Mouse (Mus musculus) brown adipose tissue, adult 24 weeks (tissue): ENCODE data around the gene Mia. TPM values are rescaled to one million over a fixed set of nuclear protein-coding genes. Genes with fewer than 3 reads are reported as not detected.
A peak's percentile ranks its signal among the peaks of the same experiment; 100 is the strongest.

Experiments
- H3K27ac ChIP-seq: fragments of 200-500 bp; replicated peaks from 2 replicates; pipeline ENCODE4 v1.5.1; 2012; ENCODE audit warnings: low read depth, mild to moderate bottlenecking, low read length
- H3K4me1 ChIP-seq: fragments of 200-500 bp; 2 replicates; pipeline ENCODE4 v1.6.1; 2012; ENCODE audit warnings: low read length, mixed read lengths; ENCODE audit not compliant: control insufficient read depth, insufficient read depth, insufficient read length
- H3K4me3 ChIP-seq: fragments of 200-500 bp; 2 replicates; pipeline ENCODE4 v1.5.1; 2012; ENCODE audit warnings: low read depth, mild to moderate bottlenecking, low read length, moderate library complexity; ENCODE audit not compliant: insufficient read depth
- polyA plus RNA-seq: library from polyadenylated mRNA; stranded (reverse); fragments of >200 nt; gene quantifications from 2 replicates; pipeline ENCODE4 v1.2.4, GENCODE M21; 2012; ENCODE audit not compliant: missing spikeins, insufficient read depth, insufficient read length

Mia gene
- polyA plus RNA-seq, 1 experiment: not detected

DNA sequence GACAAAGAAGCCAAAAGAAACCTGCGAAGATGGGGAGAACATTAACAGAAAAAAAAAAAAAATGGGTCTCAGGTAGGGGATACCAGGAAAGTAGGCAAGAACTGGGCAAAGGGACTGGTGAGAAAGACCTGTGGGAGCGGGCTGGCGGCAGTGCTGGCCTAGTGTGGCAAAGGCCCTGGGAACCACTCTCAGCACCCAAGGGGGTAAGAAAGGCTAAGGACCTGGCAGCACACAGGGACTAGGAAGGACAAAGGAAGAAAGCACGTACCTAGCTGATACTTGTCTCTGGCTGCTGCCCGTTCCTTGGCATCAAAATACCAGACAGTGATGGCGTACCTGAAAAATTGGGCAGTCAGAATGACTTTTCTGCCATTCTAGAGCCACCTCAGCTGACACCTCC, 21.7 kb downstream of the Mia start:
- H3K4me1 ChIP-seq: peaks cover 27% of the 10 kb centered on the region
- H3K27ac ChIP-seq: no peak overlapping the region
- no peak overlapping the region for H3K4me3 ChIP-seq

DNA sequence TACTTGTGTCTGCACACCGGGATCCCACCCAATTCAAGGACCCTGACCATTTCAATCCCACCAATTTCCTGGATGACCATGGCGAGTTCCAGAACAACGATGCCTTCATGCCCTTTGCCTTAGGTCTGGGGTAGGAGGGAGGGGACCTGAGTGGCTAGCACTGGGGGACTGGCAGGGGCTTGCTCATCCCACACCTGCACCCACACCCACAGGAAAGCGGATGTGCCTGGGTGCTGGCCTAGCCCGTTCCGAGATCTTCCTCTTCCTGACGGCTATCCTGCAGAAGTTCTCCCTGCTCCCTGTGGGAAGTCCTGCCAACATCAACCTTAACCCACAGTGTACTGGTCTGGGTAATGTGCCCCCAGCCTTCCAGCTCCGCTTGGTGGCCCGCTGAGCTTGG, 22.8 kb downstream of the Mia start:
- peaks cover 21% of the 10 kb centered on the region for H3K4me1 ChIP-seq
- no peak overlapping the region for H3K4me3 ChIP-seq
- no peak overlapping the region for H3K27ac ChIP-seq

DNA sequence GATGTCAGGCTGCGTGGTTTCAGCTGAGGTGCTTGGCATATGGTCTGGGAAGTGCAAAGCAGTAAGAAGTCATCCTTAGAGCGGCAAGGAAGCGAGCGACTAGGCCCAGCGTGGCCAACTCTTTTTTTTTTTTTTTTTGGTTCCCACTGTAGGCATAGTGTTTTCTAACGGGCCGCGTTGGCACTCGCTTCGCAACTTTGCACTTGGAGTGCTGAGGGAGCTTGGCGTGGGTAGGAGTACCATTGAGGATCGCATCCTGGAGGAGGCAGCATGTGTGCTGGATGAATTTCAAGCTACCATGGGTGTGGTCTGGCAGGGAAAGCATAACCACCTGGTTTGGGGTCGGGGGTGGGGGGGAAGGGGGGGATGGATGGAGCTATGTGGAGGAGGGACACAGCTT, 25.0 kb downstream of the Mia start:
- peaks cover 11% of the 10 kb centered on the region for H3K4me1 ChIP-seq
- no peak overlapping the region for H3K4me3 ChIP-seq
- no peak overlapping the region for H3K27ac ChIP-seq

DNA sequence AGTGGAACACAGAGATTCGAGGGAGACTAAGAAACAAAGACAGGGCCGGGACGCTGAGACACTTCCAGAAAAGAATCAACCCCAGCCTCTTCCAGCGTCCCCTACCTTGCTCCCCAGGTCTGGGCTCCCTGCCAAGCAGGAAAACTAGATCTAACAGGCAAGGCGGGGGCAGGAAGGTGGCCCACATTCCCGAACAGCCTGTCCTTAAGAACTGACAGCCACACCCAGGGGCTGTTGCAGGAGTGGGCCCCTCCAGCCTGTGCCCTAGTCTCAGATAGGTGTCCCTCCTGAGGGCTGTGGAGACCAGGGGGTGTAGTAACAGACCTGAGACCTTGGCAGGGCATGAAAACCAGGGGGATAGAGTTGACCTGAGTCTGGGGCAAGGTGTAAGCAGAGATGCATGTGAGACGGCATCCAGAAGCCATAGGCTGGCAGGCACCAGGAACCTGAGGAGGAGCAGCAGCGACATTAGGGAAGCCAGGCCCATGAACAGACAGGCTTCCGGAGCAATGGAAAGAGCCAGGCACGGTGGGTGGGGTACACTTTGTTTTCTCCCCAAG, 27.7 kb downstream of the Mia start, which contains the start of gene Cyp2t4:
TSS of gene Cyp2t4 (plus strand) at position 510 of the 560 bp plus-strand sequence.
- Histone ChIP-seq H3K4me3 (no peak within 1 kb of the TSS), H3K27ac (peak within 1 kb of the TSS; percentile 63), H3K4me1 (no peaks in the 10 kb centered on the region)

DNA sequence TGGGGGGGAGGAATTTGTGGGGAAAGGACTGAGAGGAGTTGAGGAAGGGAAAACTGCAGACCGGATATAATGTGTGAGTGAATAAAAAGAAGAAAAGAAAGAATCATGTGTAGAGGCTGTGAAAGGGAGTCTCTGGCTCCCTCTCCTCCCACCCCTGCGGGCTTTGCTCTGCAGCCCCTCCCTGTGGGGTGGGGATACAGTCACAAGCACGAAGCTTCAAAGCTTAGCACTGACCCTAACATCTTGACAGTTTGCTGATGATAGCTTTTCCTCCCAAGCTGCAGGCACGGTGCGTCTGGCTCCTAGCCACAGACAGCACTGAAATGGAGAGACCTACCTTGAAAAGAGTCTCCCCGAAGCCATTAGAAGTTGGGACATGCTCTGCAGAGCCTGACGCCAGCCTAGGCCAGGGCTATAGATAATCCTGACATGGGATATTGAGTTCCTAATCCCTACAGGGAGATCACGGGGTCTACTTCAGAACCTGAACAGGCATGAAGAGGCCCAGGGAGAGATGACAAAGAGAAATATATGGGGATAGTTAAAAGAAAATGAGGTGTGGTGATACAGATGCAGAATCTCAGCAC, 44.5 kb downstream of the Mia start:
- Histone ChIP-seq H3K27ac (no peak overlapping the region), H3K4me1 (no peaks in the 10 kb centered on the region), H3K4me3 (no peak overlapping the region)

DNA sequence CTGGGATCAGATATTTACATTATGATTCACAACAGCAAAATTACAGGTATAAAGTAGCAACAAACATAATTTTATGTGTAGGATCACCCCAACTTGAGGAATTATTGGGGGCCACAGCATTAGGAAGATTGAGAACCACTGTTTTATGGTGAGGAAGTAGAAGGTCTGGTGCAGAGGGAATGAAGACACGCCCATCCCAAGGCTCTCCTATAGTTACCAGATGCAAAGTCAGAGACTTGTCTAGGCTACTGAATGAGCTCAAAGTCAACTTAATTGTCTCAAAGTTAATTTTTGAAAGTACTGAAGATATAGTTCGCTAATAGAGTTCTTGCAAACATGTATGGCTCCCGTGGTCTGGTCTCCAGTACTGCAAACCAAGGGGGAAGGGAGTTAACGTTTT, 47.2 kb downstream of the Mia start:
- no peak overlapping the region for H3K27ac ChIP-seq
- no peaks in the 10 kb centered on the region for H3K4me1 ChIP-seq
- no peak overlapping the region for H3K4me3 ChIP-seq

DNA sequence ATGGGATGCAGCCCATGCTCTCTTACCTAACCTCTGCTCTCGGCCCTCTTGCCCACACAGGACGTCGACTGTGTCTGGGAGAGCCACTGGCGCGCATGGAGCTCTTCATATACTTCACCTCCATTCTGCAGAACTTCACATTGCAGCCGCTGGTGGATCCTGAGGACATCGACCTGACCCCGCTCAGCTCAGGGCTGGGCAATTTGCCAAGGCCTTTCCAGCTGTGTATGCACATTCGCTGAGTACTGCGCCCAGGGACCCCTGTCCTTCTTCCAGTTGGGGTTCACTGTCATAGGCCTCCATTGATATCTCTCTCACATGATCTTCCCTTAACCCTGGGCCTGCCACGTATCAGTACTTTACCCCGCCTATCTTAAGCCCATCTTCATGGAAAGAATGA, 47.8 kb downstream of the Mia start:
- H3K4me3 ChIP-seq: no peak overlapping the region
- H3K27ac ChIP-seq: no peak overlapping the region
- no peaks in the 10 kb centered on the region for H3K4me1 ChIP-seq

DNA sequence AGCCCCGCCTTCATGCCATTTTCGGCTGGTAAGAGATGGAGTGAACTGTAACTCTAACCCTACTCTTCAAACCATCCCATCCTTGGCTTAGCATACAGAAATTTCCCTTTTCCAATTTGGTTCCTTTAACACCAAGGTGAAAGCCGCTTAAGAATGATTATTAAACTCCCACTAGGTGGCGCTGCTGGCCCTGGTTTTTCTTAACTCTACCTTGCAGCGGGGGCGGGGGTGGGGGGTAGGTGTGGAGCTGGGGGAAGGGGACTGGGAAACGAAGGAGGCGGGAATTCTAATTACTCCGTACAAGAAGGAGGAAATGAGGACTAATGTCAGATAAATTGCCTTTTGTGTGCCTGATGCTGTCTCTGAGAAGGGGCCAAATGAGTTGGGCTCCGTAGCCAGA, 48.4 kb downstream of the Mia start:
- no peak overlapping the region for H3K27ac ChIP-seq
- H3K4me1 ChIP-seq: no peaks in the 10 kb centered on the region
- H3K4me3 ChIP-seq: no peak overlapping the region

DNA sequence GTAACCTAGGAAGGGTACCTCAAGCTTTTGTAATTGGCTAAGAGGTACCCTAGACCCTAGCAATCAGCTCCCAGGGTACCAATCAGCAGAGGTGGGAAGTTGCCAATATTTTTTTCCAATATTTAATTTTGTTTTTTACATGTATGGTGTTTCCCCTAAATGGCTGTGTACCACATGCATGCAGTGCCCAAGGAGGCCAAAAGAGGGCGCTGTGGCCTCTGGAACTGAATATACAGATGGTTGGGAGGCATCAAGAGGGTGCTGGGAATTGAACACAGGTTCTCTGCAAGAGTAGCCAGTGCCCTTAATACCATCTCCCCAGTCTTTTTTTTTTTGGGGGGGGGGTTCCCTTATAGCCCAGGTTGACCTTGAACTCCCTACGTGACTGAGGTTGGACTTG, 49.6 kb downstream of the Mia start:
- Histone ChIP-seq H3K4me1 (no peaks in the 10 kb centered on the region), H3K27ac (no peak overlapping the region), H3K4me3 (no peak overlapping the region)

DNA sequence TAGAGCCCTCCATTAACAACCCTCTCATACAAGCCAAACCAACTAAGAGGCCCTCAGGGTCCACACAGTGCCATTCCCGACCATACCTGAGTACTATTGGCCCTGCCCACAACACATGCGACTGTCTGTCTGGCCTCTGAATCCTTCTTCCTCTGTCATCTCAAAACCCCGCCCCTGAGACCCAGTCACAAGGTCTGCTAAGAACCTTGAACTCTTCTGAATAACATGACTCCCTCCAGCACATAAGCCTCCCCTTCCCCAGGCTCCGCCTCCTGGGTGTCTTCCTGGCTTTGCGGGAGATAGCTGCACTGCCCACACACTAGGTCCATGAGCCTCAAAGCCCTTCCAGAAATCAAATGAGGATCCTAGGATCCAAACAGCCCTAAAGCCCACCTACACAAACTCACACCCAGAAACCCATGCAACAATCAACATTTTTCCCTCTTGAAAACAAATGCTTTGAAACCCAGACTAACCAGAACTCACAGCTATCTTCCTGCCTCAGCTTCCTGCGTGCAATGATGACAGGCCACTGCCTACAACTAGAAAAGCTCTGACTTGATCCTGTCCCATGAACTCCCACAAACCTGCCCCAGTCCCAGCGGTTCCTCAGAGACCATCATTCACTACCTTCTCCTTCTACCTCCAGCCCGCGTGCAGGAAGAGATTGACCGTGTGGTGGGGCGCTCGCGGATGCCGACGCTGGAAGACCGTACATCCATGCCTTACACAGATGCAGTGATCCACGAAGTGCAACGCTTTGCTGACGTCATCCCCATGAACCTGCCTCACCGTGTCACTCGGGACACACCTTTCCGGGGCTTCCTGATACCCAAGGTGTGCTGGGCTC, 50.2 kb downstream of the Mia start:
- Histone ChIP-seq H3K27ac (no peak overlapping the region), H3K4me3 (no peak overlapping the region), H3K4me1 (no peaks in the 10 kb centered on the region)

DNA sequence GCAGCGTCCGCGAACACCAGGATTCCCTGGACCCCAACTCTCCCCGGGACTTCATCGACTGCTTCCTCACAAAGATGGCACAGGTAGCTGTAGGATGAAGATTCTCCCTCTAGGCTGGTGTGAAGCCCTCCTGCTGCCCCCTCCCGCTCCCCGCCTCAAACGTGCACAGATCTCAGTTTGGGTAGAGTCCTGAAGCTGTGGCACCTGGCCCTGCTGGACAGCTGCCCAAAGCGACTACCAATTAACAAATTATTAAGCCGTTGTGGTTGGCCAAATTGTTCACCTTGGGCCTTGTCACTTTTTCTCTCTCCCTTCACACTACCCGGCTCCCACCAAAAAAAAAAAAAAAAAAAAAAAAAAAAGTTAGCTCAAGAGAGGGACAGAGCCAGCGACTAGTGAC, 51.1 kb downstream of the Mia start:
- H3K4me3 ChIP-seq: no peak overlapping the region
- no peak overlapping the region for H3K27ac ChIP-seq

More for the DNA sequence above, 51.1 kb downstream of the Mia start:
- H3K4me1 ChIP-seq: no peaks in the 10 kb centered on the region

Other genes with a start within 250 kb of the Mia start
- not detected in 2 replicates for gene Cyp2a22, start 241.8 kb downstream of the Mia start, polyA plus RNA-seq
- 1.0 TPM in 1 of 2 replicates, not detected in the other for gene Cyp2a12, start 152.1 kb downstream of the Mia start, polyA plus RNA-seq
- gene Cyp2f2, start 61.2 kb downstream of the Mia start, polyA plus RNA-seq: 5.0 and 8.5 TPM in 2 replicates
- gene Cyp2t4, start 27.4 kb downstream of the Mia start, polyA plus RNA-seq: not detected in 2 replicates
- gene Egln2, start 14.4 kb downstream of the Mia start, polyA plus RNA-seq: 22.6 and 23.9 TPM in 2 replicates
- gene Rab4b, start 2.3 kb downstream of the Mia start, polyA plus RNA-seq: 13.6 and 21.4 TPM in 2 replicates
- gene Gm21983, start 71 bp downstream of the Mia start, polyA plus RNA-seq: not detected in 2 replicates
- 5.6 and 8.2 TPM in 2 replicates for gene BC024978, start 14.6 kb upstream of the Mia start, polyA plus RNA-seq
- gene Snrpa, start 15.1 kb upstream of the Mia start, polyA plus RNA-seq: 31.5 and 50.7 TPM in 2 replicates
- 2.2 and 5.2 TPM in 2 replicates for gene Itpkc, start 47.5 kb upstream of the Mia start, polyA plus RNA-seq
- gene Coq8b, start 51.9 kb upstream of the Mia start, polyA plus RNA-seq: 13.3 and 19.1 TPM in 2 replicates
- 2.6 and 2.7 TPM in 2 replicates for gene Numbl, start 77.3 kb upstream of the Mia start, polyA plus RNA-seq
- gene Ltbp4, start 156.5 kb upstream of the Mia start, polyA plus RNA-seq: 22.8 and 25.9 TPM in 2 replicates
- gene Shkbp1, start 174.9 kb upstream of the Mia start, polyA plus RNA-seq: 11.6 TPM in 2 replicates
- gene Gm20479, start 176.3 kb upstream of the Mia start, polyA plus RNA-seq: 3.5 TPM in 1 of 2 replicates, not detected in the other